Mouse (Mus musculus) midbrain, embryonic 16.5 days (tissue): ENCODE results near the gene Dolpp1. TPM values are rescaled to one million over a fixed set of nuclear protein-coding genes. Genes with fewer than 3 reads are reported as not detected.
A peak's percentile ranks its signal among the peaks of the same experiment; 100 is the strongest.
"Not testable (repeated sequence)": the region's sequence is repeated elsewhere in the genome, so short reads cannot be mapped to it uniquely, and the experiment has no call there.

Source experiments
- ATAC-seq: fragments of 200-750 bp; cut with Nextera tagmentation; 2 replicates; pipeline ENCODE4 v1.8.0; 2017; ENCODE audit warnings: moderate TSS enrichment
- H3K27ac ChIP-seq: fragments of 300-500 bp; sonication (generic); 2 replicates; pipeline ENCODE4 v1.5.1; 2014; ENCODE audit warnings: mild to moderate bottlenecking, low read length, mixed read lengths
- H3K27me3 ChIP-seq: fragments of 300-500 bp; sonication (generic); 2 replicates; pipeline ENCODE4 v1.6.1; 2014; ENCODE audit warnings: low read depth, low read length, mixed read lengths; ENCODE audit not compliant: control insufficient read depth, insufficient read depth
- H3K36me3 ChIP-seq: fragments of 300-500 bp; sonication (generic); 2 replicates; pipeline ENCODE4 v1.6.1; 2014; ENCODE audit warnings: mild to moderate bottlenecking, low read length, moderate library complexity, mixed read lengths; ENCODE audit not compliant: control insufficient read depth, insufficient read depth
- H3K4me1 ChIP-seq: fragments of 300-500 bp; sonication (generic); 2 replicates; pipeline ENCODE4 v1.6.1; 2014; ENCODE audit warnings: mild to moderate bottlenecking, low read length, mixed read lengths; ENCODE audit not compliant: control insufficient read depth, insufficient read depth
- H3K4me2 ChIP-seq: fragments of 300-500 bp; sonication (generic); 2 replicates; pipeline ENCODE4 v1.6.1; 2014; ENCODE audit warnings: mild to moderate bottlenecking, low read length, mixed read lengths
- H3K4me3 ChIP-seq: fragments of 300-500 bp; sonication (generic); 2 replicates; pipeline ENCODE4 v1.5.1; 2014; ENCODE audit warnings: low read depth, mild to moderate bottlenecking, low read length, moderate library complexity, mixed read lengths
- H3K9ac ChIP-seq: fragments of 300-500 bp; sonication (generic); 2 replicates; pipeline ENCODE4 v1.6.1; 2014; ENCODE audit warnings: low read depth, low read length, mixed read lengths
- H3K9me3 ChIP-seq: fragments of 300-500 bp; sonication (generic); replicated peaks from 2 replicates; pipeline ENCODE4 v1.6.1; 2014; ENCODE audit warnings: mild to moderate bottlenecking, low read length, mixed read lengths; ENCODE audit not compliant: control insufficient read depth, poor library complexity, severe bottlenecking
- WGBS: fragments of 180-500 bp; shearing (Covaris S2); extraction: QIAGEN DNeasy Blood & Tissue Kit; methylation state at CpG from one replicate; pipeline ENCODE4 v1.1.7; 2014; 5-methylcytosine and 5-hydroxymethylcytosine counted together
- polyA plus RNA-seq: library from polyadenylated mRNA; unstranded; fragments of >200 nt; fragmentation: Nextera tagmentation; extraction: Ambion mirVana; gene quantifications from 2 replicates; pipeline ENCODE4 v1.2.1, GENCODE M21; 2015

Gene Dolpp1
- polyA plus RNA-seq, 1 experiment from 2014 or later = 67.8 TPM

DNA sequence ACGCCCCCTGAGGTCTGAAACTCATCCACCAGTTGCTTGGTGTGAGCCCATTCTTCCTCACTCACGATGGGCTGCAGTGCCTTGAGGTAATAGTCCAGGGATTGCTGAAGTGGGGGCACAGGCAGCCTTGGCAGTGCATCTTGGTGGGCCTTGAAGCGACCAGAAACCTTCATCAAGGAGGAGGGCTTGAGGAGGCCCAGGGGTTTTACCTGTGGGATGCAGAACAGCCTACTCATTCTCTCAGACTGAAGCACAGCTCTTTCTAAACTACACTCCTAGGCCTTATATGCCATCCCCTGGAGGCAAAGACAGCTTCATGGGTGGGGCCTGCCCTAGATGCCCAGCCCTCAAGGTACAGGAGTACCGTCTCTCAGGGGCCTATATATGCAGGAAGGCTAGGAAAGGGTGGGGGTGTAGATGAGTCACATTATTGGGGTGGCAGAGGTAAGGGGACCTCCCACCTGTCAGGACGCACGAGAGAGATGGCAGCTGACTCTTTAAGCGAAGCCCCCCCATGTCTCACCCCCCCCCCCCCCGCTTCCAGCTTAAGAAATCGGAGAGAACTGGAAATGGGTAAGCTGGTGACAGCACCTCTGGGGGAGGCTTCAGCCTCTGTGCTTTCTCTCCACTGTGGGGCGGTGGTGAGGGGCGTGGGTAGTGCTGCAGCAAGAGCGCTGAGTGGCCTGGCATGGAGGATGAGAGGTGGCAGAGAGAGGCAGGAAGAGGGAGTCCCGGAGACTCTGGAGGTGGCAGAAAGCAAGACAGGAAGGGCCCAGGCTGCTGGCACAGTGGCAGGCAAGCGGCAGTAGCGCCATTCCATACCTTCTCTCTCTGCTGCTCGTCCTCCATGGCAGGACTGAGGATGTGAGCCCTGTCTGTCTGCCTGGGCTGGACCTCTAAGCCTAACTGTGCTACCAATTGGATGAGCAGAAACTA lies 21.3 kb downstream of the Dolpp1 start:
- WGBS = 81% methylated on average over 16 of the region's 16 CpGs
- H3K4me2 ChIP-seq = peak overlapping the region; percentile 4; the same call in 1 of the 2 replicates
- peaks cover 18% of the 10 kb centered on the region for H3K36me3 ChIP-seq
- no peak overlapping the region for H3K4me3 ChIP-seq
- peaks cover 24% of the 10 kb centered on the region for H3K4me1 ChIP-seq
- H3K27me3 ChIP-seq = no peaks in the 10 kb centered on the region
- ATAC-seq = no peak
- 0 out of 2 replicates have a peak overlapping the region, but pooled peaks have one; percentile 7 for H3K9ac ChIP-seq
- no peaks in the 10 kb centered on the region for H3K9me3 ChIP-seq
- no peak overlapping the region for H3K27ac ChIP-seq

DNA sequence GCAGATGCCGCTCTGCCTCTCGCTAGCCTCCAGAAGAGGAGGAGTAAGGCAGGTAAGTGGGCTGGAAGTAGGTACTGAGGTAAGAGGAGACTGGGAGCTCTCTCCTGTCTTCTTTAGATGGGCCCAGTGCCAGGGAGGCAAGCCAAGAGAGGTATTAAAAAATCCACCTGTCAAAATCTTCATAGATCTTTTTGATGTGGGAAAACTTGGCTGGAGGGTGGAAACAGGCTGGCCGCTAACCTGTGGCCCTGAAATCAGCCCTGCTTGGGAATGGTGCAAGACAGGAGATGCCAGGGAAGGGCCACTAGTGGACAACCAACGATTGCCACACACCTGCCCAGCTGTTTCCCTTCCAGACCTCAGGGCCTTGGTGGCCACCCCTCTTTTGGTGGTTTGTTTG lies 22.0 kb downstream of the Dolpp1 start:
- Histone ChIP-seq H3K27ac (no peak overlapping the region), H3K36me3 (peaks cover 13% of the 10 kb centered on the region; the same call in 1 of the 2 replicates), H3K4me3 (peak overlapping the region; percentile 94; the same call in 1 of the 2 replicates), H3K4me2 (peak overlapping the region; percentile 73), H3K27me3 (no peaks in the 10 kb centered on the region), H3K9me3 (no peaks in the 10 kb centered on the region), H3K9ac (no peak overlapping the region), H3K4me1 (peaks cover 32% of the 10 kb centered on the region)
- 97% methylated on average over 4 of the region's 4 CpGs for WGBS
- ATAC-seq = no peak

DNA sequence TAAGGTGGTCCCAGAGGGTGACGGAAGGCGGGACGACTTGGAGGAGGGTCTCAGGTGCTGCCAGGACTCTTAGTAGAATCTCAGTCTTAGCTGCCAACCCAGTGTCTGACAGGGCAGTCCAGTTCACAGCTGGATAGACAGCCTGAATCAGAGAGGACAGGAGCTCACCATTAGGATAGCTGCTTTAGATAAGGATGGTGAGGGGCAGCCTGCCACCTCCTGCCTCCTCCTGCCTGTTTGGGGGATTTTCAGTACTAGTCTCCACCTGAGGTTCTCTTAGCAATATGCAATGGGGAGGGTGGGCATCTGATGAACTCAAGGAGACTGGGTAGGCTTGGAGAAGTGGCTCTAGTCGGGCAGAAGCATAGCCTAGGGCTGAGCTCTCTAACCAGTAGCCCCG lies 22.6 kb downstream of the Dolpp1 start:
- ATAC-seq = peak; percentile 6
- Histone ChIP-seq H3K9ac (peak overlapping the region; percentile 97), H3K27me3 (no peaks in the 10 kb centered on the region), H3K4me3 (peak overlapping the region; percentile 94), H3K4me1 (peaks cover 36% of the 10 kb centered on the region), H3K27ac (no peak overlapping the region), H3K4me2 (peak overlapping the region; percentile 73), H3K9me3 (no peaks in the 10 kb centered on the region), H3K36me3 (peaks cover 9% of the 10 kb centered on the region; the same call in 1 of the 2 replicates)
- 56% methylated on average over 5 of the region's 5 CpGs for WGBS

- peak within 1 kb of the TSS; percentile 94 for H3K4me3 ChIP-seq
- peak; percentile 84 for ATAC-seq
- H3K4me2 ChIP-seq = peak within 1 kb of the TSS; percentile 73
- WGBS = under 1% methylated on average over 57 of the region's 58 CpGs
- H3K9ac ChIP-seq = peak within 1 kb of the TSS; percentile 97
- peak within 1 kb of the TSS; percentile 99 for H3K27ac ChIP-seq
- H3K9me3 ChIP-seq = no peaks in the 10 kb centered on the region
- H3K27me3 ChIP-seq = no peaks in the 10 kb centered on the region
- peaks cover 4% of the 10 kb centered on the region; the same call in 1 of the 2 replicates for H3K36me3 ChIP-seq
- peaks cover 36% of the 10 kb centered on the region for H3K4me1 ChIP-seq
Observed at GRCm38 (mm10) chr2:30415157-30415935, 23.3 kb downstream of the Dolpp1 start, which contains the start of gene Crat. TSS of gene Crat (minus strand) at chr2:30415813.

- H3K9me3 ChIP-seq = no peaks in the 10 kb centered on the region
- ATAC-seq = peak; percentile 93
- peak within 1 kb of the TSS; percentile 99 for H3K27ac ChIP-seq
- H3K27me3 ChIP-seq = no peaks in the 10 kb centered on the region
- WGBS = under 1% methylated on average over 55 of the region's 67 CpGs
- H3K9ac ChIP-seq = peak within 1 kb of the TSS; percentile 97
- H3K4me1 ChIP-seq = peaks cover 36% of the 10 kb centered on the region
- peak within 1 kb of the TSS; percentile 73 for H3K4me2 ChIP-seq
- 0 out of 2 replicates have a peak, but pooled peaks cover 4% of the 10 kb centered on the region for H3K36me3 ChIP-seq
- H3K4me3 ChIP-seq = peak within 1 kb of the TSS; percentile 94
Observed at GRCm38 (mm10) chr2:30415936-30416648, 24.0 kb downstream of the Dolpp1 start, which contains the start of gene Ptpa. TSS of gene Ptpa (plus strand) at chr2:30416039.

DNA sequence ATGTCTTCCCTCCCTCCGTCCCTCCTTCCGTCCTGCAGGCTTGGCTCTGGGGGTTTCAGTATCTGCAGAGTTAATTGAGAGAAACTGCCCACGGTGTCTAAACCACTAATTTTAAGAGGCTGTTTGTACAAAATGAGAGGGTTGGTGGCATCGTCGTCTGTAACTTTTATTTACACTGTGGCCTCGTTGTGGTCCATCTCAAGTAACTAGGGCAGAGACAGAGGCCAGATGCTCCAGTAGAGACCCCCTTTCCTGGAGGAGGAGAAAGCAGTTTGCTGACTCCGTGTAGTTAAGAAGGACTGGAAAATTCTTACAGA lies 24.6 kb downstream of the Dolpp1 start:
- Histone ChIP-seq H3K4me1 (peaks cover 36% of the 10 kb centered on the region), H3K9me3 (no peaks in the 10 kb centered on the region)
- WGBS = under 1% methylated on average over 7 of the region's 7 CpGs

GRCm38 (mm10) chr2:30417154-30417553 lies 25.1 kb downstream of the Dolpp1 start:
- H3K27ac ChIP-seq, ATAC-seq, H3K27me3 ChIP-seq, H3K4me3 ChIP-seq, H3K9ac ChIP-seq, H3K36me3 ChIP-seq, H3K9me3 ChIP-seq: not testable (repeated sequence)
- Histone ChIP-seq H3K4me2 (peak overlapping the region; percentile 73), H3K4me1 (peaks cover 36% of the 10 kb centered on the region)
- WGBS = 81% methylated on average over 6 of the region's 6 CpGs

More for the DNA sequence above, 24.6 kb downstream of the Dolpp1 start:
- ATAC-seq = no peak
- 0 out of 2 replicates have a peak, but pooled peaks cover 4% of the 10 kb centered on the region for H3K36me3 ChIP-seq
- no peaks in the 10 kb centered on the region for H3K27me3 ChIP-seq
- H3K27ac ChIP-seq = peak overlapping the region; percentile 99
- H3K4me3 ChIP-seq = peak overlapping the region; percentile 94
- peak overlapping the region; percentile 73 for H3K4me2 ChIP-seq
- peak overlapping the region; percentile 97 for H3K9ac ChIP-seq

DNA sequence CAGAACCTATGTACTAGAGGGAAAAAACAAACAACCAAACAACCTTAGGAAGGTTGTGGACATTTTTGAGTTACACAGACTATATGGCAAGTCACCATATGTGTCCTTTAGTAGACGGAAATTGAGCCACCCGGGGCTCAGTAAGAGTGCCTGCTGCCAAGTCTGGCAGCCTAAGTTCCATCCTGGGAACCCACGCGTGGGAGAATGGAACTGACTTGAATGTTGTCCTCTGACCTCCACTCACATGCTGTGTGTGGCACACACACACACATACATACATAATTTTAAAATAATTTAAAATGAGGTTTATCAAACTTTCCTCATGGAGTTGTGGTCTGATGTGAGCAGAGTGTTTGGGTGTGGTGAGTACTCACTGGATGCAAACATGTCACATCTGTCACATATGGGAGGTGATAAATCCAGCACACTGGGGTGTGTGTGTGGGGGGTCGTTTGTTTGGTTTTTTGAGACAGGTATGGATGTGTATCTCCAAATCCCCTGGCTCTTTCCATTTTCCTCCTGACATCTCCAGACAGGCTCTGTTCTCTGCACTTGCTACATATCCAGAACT lies 25.6 kb downstream of the Dolpp1 start:
- Histone ChIP-seq H3K9me3 (no peaks in the 10 kb centered on the region), H3K36me3 (no peaks in the 10 kb centered on the region), H3K9ac (no peak overlapping the region), H3K4me2 (no peak overlapping the region), H3K27me3 (no peaks in the 10 kb centered on the region), H3K4me1 (peaks cover 35% of the 10 kb centered on the region), H3K27ac (no peak overlapping the region), H3K4me3 (no peak overlapping the region)
- ATAC-seq = no peak
- WGBS = 75% methylated on average over 5 of the region's 5 CpGs
